Mouse (Mus musculus): ENCODE measurements around the gene Olfr402. TPM values are rescaled to one million over a fixed set of nuclear protein-coding genes. Genes with fewer than 3 reads are reported as not detected.

Gene Olfr402
- polyA plus RNA-seq, 1 experiment, result not detected

GRCm38 (mm10) chr11:74183168-74183567 is 29.8 kb downstream of the Olfr402 start:
- H3K79me3 ChIP-seq (ENCODE audit: low read depth), result no peaks in the 10 kb centered on the region
- H3K36me3 ChIP-seq (ENCODE audit: control insufficient read depth, insufficient read depth), result no peaks in the 10 kb centered on the region
- TF ChIP-seq CEBPB (IDR thresholded peaks at IDR 0.05; ENCODE audit: low read depth) (no peak), MYOG (IDR thresholded peaks at IDR 0.05; ENCODE audit: control insufficient read depth, extremely low read depth, insufficient read length) (no peak), MAX (IDR thresholded peaks at IDR 0.05) (no peak), FOSL1 (IDR thresholded peaks at IDR 0.05; ENCODE audit: insufficient read depth, low read length, poor library complexity, severe bottlenecking) (no peak)
- no peak overlapping the region for H3ac ChIP-seq (ENCODE audit: control insufficient read depth, insufficient read length, low read depth)
- H3K4me3 ChIP-seq (ENCODE audit: insufficient read depth, poor library complexity, severe bottlenecking), result no peak overlapping the region
- H3K79me2 ChIP-seq (ENCODE audit: control insufficient read depth, insufficient read depth), result no peaks in the 10 kb centered on the region
- no peaks in the 10 kb centered on the region for H3K27me3 ChIP-seq (ENCODE audit: control insufficient read depth, insufficient read depth, insufficient read length)

- H3K79me3 ChIP-seq (ENCODE audit: low read depth), result no peaks in the 10 kb centered on the region
- no peak overlapping the region for H3ac ChIP-seq (ENCODE audit: control insufficient read depth, insufficient read length, low read depth)
- no peak overlapping the region for H3K4me3 ChIP-seq (ENCODE audit: insufficient read depth, poor library complexity, severe bottlenecking)
- no peaks in the 10 kb centered on the region for H3K79me2 ChIP-seq (ENCODE audit: control insufficient read depth, insufficient read depth)
- TF ChIP-seq USF1 (IDR thresholded peaks at IDR 0.05; ENCODE audit: low read depth) (no peak), CTCF (IDR thresholded peaks at IDR 0.05; ENCODE audit: control insufficient read depth, insufficient read depth, insufficient read length) (no peak), MYOG (IDR thresholded peaks at IDR 0.05; ENCODE audit: control insufficient read depth, extremely low read depth, insufficient read length) (no peak), MAX (IDR thresholded peaks at IDR 0.05) (no peak), FOSL1 (IDR thresholded peaks at IDR 0.05; ENCODE audit: insufficient read depth, low read length, poor library complexity, severe bottlenecking) (no peak), MYOD1 (IDR thresholded peaks at IDR 0.05; ENCODE audit: control insufficient read depth, insufficient read length, low read depth) (no peak), CEBPB (IDR thresholded peaks at IDR 0.05; ENCODE audit: low read depth) (no peak)
- H3K27me3 ChIP-seq (ENCODE audit: control insufficient read depth, insufficient read depth, insufficient read length), result no peaks in the 10 kb centered on the region
- H3K36me3 ChIP-seq (ENCODE audit: control insufficient read depth, insufficient read depth), result no peaks in the 10 kb centered on the region
Observed at GRCm38 (mm10) chr11:74183745-74184144, 30.4 kb downstream of the Olfr402 start.

GRCm38 (mm10) chr11:74185949-74186348 is 32.6 kb downstream of the Olfr402 start, which contains the start of gene Olfr403:
Olfr403 (plus strand) TSS chr11:74186249.
- Histone ChIP-seq H3K36me3 (ENCODE audit: control insufficient read depth, insufficient read depth) (no peaks in the 10 kb centered on the region), H3ac (ENCODE audit: control insufficient read depth, insufficient read length, low read depth) (no peak within 1 kb of the TSS), H3K79me3 (ENCODE audit: low read depth) (no peaks in the 10 kb centered on the region), H3K79me2 (ENCODE audit: control insufficient read depth, insufficient read depth) (no peaks in the 10 kb centered on the region), H3K27me3 (ENCODE audit: control insufficient read depth, insufficient read depth, insufficient read length) (no peaks in the 10 kb centered on the region), H3K4me3 (ENCODE audit: insufficient read depth, poor library complexity, severe bottlenecking) (no peak within 1 kb of the TSS)
- TF ChIP-seq MYOG (IDR thresholded peaks at IDR 0.05; ENCODE audit: control insufficient read depth, extremely low read depth, insufficient read length) (no peak), MAX (IDR thresholded peaks at IDR 0.05) (no peak), CEBPB (IDR thresholded peaks at IDR 0.05; ENCODE audit: low read depth) (no peak)

Other genes with a start within 250 kb of the Olfr402 start
- gene Olfr395, start 244.2 kb upstream of the Olfr402 start, polyA plus RNA-seq (2012; fragmentation: generic; extraction: Trizol), result not detected
- not detected for gene Olfr23, start 216.9 kb upstream of the Olfr402 start, polyA plus RNA-seq (2012; fragmentation: generic; extraction: Trizol)
- gene Olfr397, start 192.7 kb upstream of the Olfr402 start, polyA plus RNA-seq (2012; fragmentation: generic; extraction: Trizol), result not detected
- not detected for gene Olfr398, start 163.1 kb upstream of the Olfr402 start, polyA plus RNA-seq (2012; fragmentation: generic; extraction: Trizol)
- gene Olfr139, start 97.0 kb upstream of the Olfr402 start, polyA plus RNA-seq (2012; fragmentation: generic; extraction: Trizol), result not detected
- gene Olfr399, start 96.9 kb upstream of the Olfr402 start, polyA plus RNA-seq (2012; fragmentation: generic; extraction: Trizol), result not detected
- not detected for gene Zfp616, start 83.6 kb upstream of the Olfr402 start, polyA plus RNA-seq (2012; fragmentation: generic; extraction: Trizol)
- gene Olfr401, start 39.8 kb upstream of the Olfr402 start, polyA plus RNA-seq (2012; fragmentation: generic; extraction: Trizol), result not detected
- not detected for gene Olfr403, start 32.7 kb downstream of the Olfr402 start, polyA plus RNA-seq (2012; fragmentation: generic; extraction: Trizol)
- gene Olfr43, start 57.9 kb downstream of the Olfr402 start, polyA plus RNA-seq (2012; fragmentation: generic; extraction: Trizol), result not detected
- not detected for gene Olfr406, start 106.3 kb downstream of the Olfr402 start, polyA plus RNA-seq (2012; fragmentation: generic; extraction: Trizol)
- not detected for gene Olfr59, start 130.2 kb downstream of the Olfr402 start, polyA plus RNA-seq (2012; fragmentation: generic; extraction: Trizol)
- gene Olfr410, start 184.5 kb downstream of the Olfr402 start, polyA plus RNA-seq (2012; fragmentation: generic; extraction: Trizol), result not detected
- not detected for gene Olfr411, start 199.1 kb downstream of the Olfr402 start, polyA plus RNA-seq (2012; fragmentation: generic; extraction: Trizol)
- not detected for gene Olfr412, start 208.5 kb downstream of the Olfr402 start, polyA plus RNA-seq (2012; fragmentation: generic; extraction: Trizol)

Measured in C2C12 (cell line).